Mouse (Mus musculus) megakaryocyte, embryonic 14.5 days (primary cell): Measurements from ENCODE around the gene Phf12. TPM values are rescaled to one million over a fixed set of nuclear protein-coding genes. Genes with fewer than 3 reads are reported as not detected.

ENCODE experiments used
- H3K27me3 ChIP-seq: replicated peaks from 2 replicates; pipeline ENCODE3; 2012; ENCODE audit warnings: inconsistent platforms
- H3K36me3 ChIP-seq: replicated peaks from 2 replicates; pipeline ENCODE3; 2012; ENCODE audit warnings: low read length, inconsistent platforms, mixed read lengths
- H3K4me1 ChIP-seq: 2 replicates; pipeline ENCODE4 v1.6.1; 2012; ENCODE audit warnings: inconsistent platforms
- H3K4me3 ChIP-seq: replicated peaks from 2 replicates; pipeline ENCODE3; 2012; ENCODE audit warnings: moderate library complexity, mild to moderate bottlenecking, inconsistent platforms
- H3K9me3 ChIP-seq: 2 replicates; pipeline ENCODE4 v1.6.1; 2012; ENCODE audit warnings: inconsistent platforms
- FLI1 ChIP-seq: IDR thresholded peaks from 2 replicates; pipeline ENCODE4 v1.6.1; 2012; ENCODE audit warnings: low read length, inconsistent platforms, mixed read lengths
- GATA1 ChIP-seq: IDR thresholded peaks from 3 replicates; pipeline ENCODE4 v1.6.1; 2012; ENCODE audit warnings: mixed read lengths, low read length, inconsistent platforms, borderline replicate concordance
- polyA plus RNA-seq: library from polyadenylated mRNA; stranded (reverse); fragments of >175 nt; gene quantifications from 2 replicates; pipeline ENCODE4 v1.2.3, GENCODE M21; 2012; ENCODE audit warnings: low replicate concordance; ENCODE audit not compliant: insufficient read depth

Gene Phf12
- polyA plus RNA-seq, 1 experiment: 75.4 TPM

- peaks cover 72% of the 10 kb centered on the region for H3K27me3 ChIP-seq
- TF ChIP-seq FLI1 (no peak), GATA1 (no peak)
- H3K9me3 ChIP-seq: peaks cover 4% of the 10 kb centered on the region
- H3K4me3 ChIP-seq: no peak overlapping the region
- H3K36me3 ChIP-seq: no peaks in the 10 kb centered on the region
- no peaks in the 10 kb centered on the region; the same call in 1 of the 2 replicates for H3K4me1 ChIP-seq
Measured at GRCm38 (mm10) chr11:77970718-77971117, 11.8 kb upstream of the Phf12 start.

GRCm38 (mm10) chr11:77973520-77973919 is 9.0 kb upstream of the Phf12 start:
- Histone ChIP-seq H3K9me3 (peaks cover 4% of the 10 kb centered on the region), H3K4me1 (no peaks in the 10 kb centered on the region; the same call in 1 of the 2 replicates), H3K27me3 (peaks cover 83% of the 10 kb centered on the region), H3K4me3 (peak overlapping the region; percentile 26), H3K36me3 (no peaks in the 10 kb centered on the region)
- TF ChIP-seq FLI1: no peak
- TF ChIP-seq GATA1: no peak

GRCm38 (mm10) chr11:77974325-77974724 is 8.2 kb upstream of the Phf12 start:
- H3K9me3 ChIP-seq: peaks cover 4% of the 10 kb centered on the region
- no peak for TF ChIP-seq FLI1
- no peak for TF ChIP-seq GATA1
- no peaks in the 10 kb centered on the region; the same call in 1 of the 2 replicates for H3K4me1 ChIP-seq
- H3K27me3 ChIP-seq: peaks cover 84% of the 10 kb centered on the region
- no peaks in the 10 kb centered on the region for H3K36me3 ChIP-seq
- no peak overlapping the region for H3K4me3 ChIP-seq

DNA sequence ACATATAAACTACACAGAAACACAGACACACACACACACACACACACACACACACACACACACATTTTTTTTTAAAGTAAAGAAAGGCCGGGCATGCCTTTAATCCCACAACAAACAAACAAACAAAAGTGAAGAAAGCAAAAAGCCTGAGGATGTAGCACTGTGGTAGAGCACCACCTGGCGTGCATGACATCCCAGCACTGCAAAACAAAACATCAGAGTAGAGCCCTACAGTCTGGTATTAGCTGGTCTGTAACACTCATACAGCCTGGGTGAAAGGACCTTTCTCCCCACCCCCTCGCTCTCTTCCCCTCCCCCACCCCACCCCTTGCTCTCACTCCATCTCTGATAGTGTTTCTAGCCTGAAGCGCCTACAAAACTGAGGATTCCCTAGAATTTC is 6.7 kb upstream of the Phf12 start:
- no peaks in the 10 kb centered on the region for H3K9me3 ChIP-seq
- peaks cover 9% of the 10 kb centered on the region for H3K4me1 ChIP-seq
- TF ChIP-seq FLI1: no peak
- no peak for TF ChIP-seq GATA1
- no peak overlapping the region for H3K4me3 ChIP-seq
- peaks cover 72% of the 10 kb centered on the region for H3K27me3 ChIP-seq
- no peaks in the 10 kb centered on the region for H3K36me3 ChIP-seq

DNA sequence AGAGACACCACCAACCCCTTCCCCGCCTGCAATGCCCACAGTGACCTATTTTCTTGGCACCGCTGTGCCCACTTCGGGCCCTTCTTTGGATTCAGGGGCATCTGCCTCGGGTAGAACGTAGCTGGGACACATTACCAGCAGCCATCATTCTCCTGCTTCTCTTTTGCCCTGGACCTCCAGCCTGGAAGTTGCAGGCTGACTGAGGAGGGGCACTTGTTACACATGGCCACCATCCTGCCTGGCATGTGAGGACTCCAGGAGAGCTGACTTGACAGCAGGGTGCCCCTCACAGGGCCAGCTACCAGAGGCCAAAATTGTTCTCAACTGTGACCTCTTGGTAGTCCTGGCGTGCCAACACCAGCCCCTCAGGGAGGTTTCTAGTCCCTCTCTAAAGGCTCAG is 4.4 kb upstream of the Phf12 start:
- Histone ChIP-seq H3K36me3 (no peaks in the 10 kb centered on the region), H3K27me3 (peaks cover 54% of the 10 kb centered on the region)
- TF ChIP-seq FLI1 (no peak), GATA1 (no peak)

DNA sequence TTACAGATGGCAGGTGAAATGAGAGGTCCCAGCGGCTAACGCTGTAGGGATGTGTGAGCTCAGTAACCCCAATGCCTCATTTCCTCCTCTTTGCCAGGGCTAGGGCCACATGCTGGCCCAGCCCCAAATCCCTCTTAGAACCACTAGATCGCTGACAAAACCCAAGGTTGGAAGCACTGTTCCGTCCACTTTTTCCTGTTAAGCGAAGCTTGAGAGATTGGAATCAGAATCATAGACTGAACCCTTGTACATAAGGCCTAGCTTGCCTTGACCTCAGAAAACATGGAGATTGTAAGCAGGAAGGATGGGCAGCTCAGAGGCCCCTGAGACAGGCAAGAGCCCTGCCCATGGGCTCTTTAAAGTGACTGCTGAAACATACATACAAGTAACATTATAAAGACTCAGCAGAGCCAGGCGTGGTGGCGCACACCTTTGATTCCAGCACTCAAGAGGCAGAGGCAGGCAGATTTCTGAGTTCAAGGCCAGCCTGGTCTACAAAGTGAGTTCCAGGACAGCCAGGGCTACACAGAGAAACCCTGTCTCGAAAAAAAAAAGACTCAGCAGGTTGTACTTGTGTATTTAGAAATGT is 3.2 kb upstream of the Phf12 start:
- Histone ChIP-seq H3K36me3 (no peaks in the 10 kb centered on the region), H3K4me3 (no peak overlapping the region), H3K27me3 (peaks cover 42% of the 10 kb centered on the region), H3K9me3 (no peaks in the 10 kb centered on the region), H3K4me1 (peaks cover 17% of the 10 kb centered on the region)
- TF ChIP-seq FLI1 (no peak), GATA1 (no peak)

More for the DNA sequence above, 4.4 kb upstream of the Phf12 start:
- no peak overlapping the region for H3K4me3 ChIP-seq
- H3K9me3 ChIP-seq: no peaks in the 10 kb centered on the region
- peaks cover 17% of the 10 kb centered on the region for H3K4me1 ChIP-seq

- Histone ChIP-seq H3K27me3 (peaks cover 31% of the 10 kb centered on the region), H3K4me3 (peak overlapping the region; percentile 98), H3K4me1 (peaks cover 25% of the 10 kb centered on the region), H3K36me3 (peaks cover 4% of the 10 kb centered on the region), H3K9me3 (no peaks in the 10 kb centered on the region)
- TF ChIP-seq FLI1: no peak
- no peak for TF ChIP-seq GATA1
Measured at GRCm38 (mm10) chr11:77980281-77981204, 2.0 kb upstream of the Phf12 start.

- Histone ChIP-seq H3K27me3 (peaks cover 22% of the 10 kb centered on the region), H3K4me1 (peaks cover 36% of the 10 kb centered on the region), H3K36me3 (peaks cover 15% of the 10 kb centered on the region), H3K4me3 (peak overlapping the region; percentile 98), H3K9me3 (no peaks in the 10 kb centered on the region)
- TF ChIP-seq GATA1: no peak
- no peak for TF ChIP-seq FLI1
Measured at GRCm38 (mm10) chr11:77981609-77982440, 729 bp upstream of the Phf12 start.

- Histone ChIP-seq H3K36me3 (peaks cover 27% of the 10 kb centered on the region), H3K9me3 (no peaks in the 10 kb centered on the region), H3K27me3 (peaks cover 7% of the 10 kb centered on the region), H3K4me1 (peaks cover 39% of the 10 kb centered on the region), H3K4me3 (peak overlapping the region; percentile 98)
- TF ChIP-seq GATA1 (no peak), FLI1 (no peak)
Measured at GRCm38 (mm10) chr11:77983191-77983936, 810 bp downstream of the Phf12 start.
